Mouse (Mus musculus) kidney, embryonic 15.5 days (tissue): Measurements from ENCODE around the gene Shoc2. TPM values are rescaled to one million over a fixed set of nuclear protein-coding genes. Genes with fewer than 3 reads are reported as not detected.

Experiments used
- ATAC-seq: fragments of 200-750 bp; cut with Nextera tagmentation; replicated peaks from 2 replicates; pipeline ENCODE4 v1.8.0; 2017; ENCODE audit warnings: moderate TSS enrichment; ENCODE audit not compliant: low FRiP score
- H3K27ac ChIP-seq: fragments of 300-500 bp; sonication (generic); 2 replicates; pipeline ENCODE4 v1.5.1; 2015; ENCODE audit warnings: mild to moderate bottlenecking, inconsistent platforms
- H3K27me3 ChIP-seq: fragments of 300-500 bp; sonication (generic); 2 replicates; pipeline ENCODE4 v1.6.1; 2015; ENCODE audit warnings: inconsistent platforms
- H3K36me3 ChIP-seq: fragments of 300-500 bp; sonication (generic); 2 replicates; pipeline ENCODE4 v1.6.1; 2015; ENCODE audit warnings: inconsistent platforms
- H3K4me1 ChIP-seq: fragments of 300-500 bp; sonication (generic); 2 replicates; pipeline ENCODE4 v1.6.1; 2015; ENCODE audit warnings: inconsistent platforms
- H3K4me2 ChIP-seq: fragments of 300-500 bp; sonication (generic); 2 replicates; pipeline ENCODE4 v1.6.1; 2015; ENCODE audit warnings: moderate library complexity, mild to moderate bottlenecking, inconsistent platforms
- H3K4me3 ChIP-seq: fragments of 300-500 bp; sonication (generic); replicated peaks from 2 replicates; pipeline ENCODE4 v1.5.1; 2015; ENCODE audit warnings: mild to moderate bottlenecking, inconsistent platforms
- H3K9ac ChIP-seq: fragments of 300-500 bp; sonication (generic); 2 replicates; pipeline ENCODE4 v1.6.1; 2015; ENCODE audit warnings: mild to moderate bottlenecking, inconsistent platforms
- H3K9me3 ChIP-seq: fragments of 300-500 bp; sonication (generic); replicated peaks from 2 replicates; pipeline ENCODE4 v1.6.1; 2016; ENCODE audit warnings: inconsistent platforms
- WGBS: fragments of 180-500 bp; shearing (Covaris S2); methylation state at CpG from one replicate; pipeline ENCODE4 v1.1.7; 2015; ENCODE audit warnings: mixed read lengths; 5-methylcytosine and 5-hydroxymethylcytosine counted together
- polyA plus RNA-seq: library from polyadenylated mRNA; unstranded; fragments of >200 nt; fragmentation: Nextera tagmentation; extraction: Ambion mirVana; gene quantifications from 2 replicates; pipeline ENCODE4 v1.2.1, GENCODE M21; 2015

The Shoc2 gene
- polyA plus RNA-seq, 1 experiment from 2014 or later: 51.5 TPM

DNA sequence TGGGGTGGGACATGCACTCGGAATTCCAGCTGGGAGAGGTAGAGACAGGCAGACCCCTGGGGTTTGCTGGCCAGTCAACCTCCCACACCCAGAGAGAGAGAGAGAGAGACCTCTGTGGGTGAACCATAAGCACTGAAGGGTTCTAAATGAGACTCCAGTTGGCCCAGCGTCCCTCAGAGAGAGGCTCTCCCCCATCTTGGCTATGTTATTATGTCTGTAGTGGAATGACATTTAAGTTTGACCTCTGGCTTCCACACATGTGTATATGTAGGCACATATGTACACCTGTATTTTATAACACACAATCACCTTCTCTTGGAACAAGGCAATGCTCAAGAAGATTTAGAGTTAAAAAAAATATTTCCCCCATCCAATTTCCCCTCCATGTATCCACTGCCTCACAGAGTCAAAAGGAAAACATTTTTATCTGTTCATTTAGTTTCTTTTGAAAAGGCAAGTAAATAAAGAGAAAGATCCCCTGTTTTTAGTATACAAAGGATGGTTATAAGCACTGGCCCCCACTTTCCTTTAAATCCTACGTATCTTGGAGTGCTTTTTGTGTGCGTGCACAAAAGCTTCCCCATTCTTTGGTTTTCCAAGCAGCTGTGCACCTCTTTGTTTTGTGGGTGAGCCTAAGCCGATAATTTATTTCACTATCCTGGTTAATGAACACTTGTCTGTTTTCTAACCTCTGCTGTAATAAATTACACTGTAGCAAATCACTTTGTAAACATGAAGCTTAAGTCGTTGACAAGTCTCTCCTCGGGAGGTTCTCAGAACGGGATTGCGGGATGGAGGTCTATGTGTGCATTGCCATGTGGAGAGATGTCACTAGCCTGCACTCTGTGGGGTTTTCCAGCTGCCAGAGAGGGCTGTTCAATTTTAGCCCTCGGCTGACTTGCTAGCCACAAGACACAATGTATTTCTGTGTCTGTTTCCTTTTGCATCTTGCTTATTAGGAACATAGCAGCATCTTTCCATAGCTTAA lies 132.6 kb downstream of the Shoc2 start:
- WGBS: 30% methylated on average over 10 of the region's 10 CpGs
- no peak for ATAC-seq
- Histone ChIP-seq H3K9ac (no peak overlapping the region), H3K36me3 (no peaks in the 10 kb centered on the region), H3K4me3 (no peak overlapping the region), H3K4me2 (no peak overlapping the region), H3K9me3 (no peaks in the 10 kb centered on the region), H3K27ac (0 out of 2 replicates have a peak overlapping the region, but pooled peaks have one; percentile 22), H3K4me1 (peaks cover 16% of the 10 kb centered on the region), H3K27me3 (no peaks in the 10 kb centered on the region)

DNA sequence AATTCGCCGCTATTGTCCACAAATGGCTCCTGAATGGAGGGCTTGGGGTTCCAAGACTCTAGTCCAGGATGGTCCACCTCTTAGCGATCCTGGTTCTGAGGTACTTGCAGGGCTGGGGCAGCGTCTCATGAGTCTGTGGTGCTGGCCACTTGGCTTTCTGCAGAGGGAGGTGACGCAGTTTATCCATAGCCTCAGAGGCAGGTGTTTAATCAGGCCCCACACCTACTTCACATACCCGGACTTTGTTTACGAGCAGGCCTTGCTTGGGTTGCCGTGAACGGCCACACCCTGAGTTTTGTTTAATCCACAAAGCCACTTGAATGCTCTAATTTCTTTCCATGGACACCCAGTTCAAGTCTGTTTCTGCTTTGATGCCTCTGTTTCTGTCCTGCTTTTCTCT lies 137.2 kb downstream of the Shoc2 start:
- H3K36me3 ChIP-seq: no peaks in the 10 kb centered on the region
- no peaks in the 10 kb centered on the region for H3K9me3 ChIP-seq
- H3K27ac ChIP-seq: no peak overlapping the region
- peaks cover 10% of the 10 kb centered on the region for H3K4me1 ChIP-seq
- no peak for ATAC-seq
- no peak overlapping the region for H3K9ac ChIP-seq
- 84% methylated on average over 9 of the region's 9 CpGs for WGBS
- H3K4me2 ChIP-seq: no peak overlapping the region
- H3K27me3 ChIP-seq: no peaks in the 10 kb centered on the region
- no peak overlapping the region for H3K4me3 ChIP-seq

DNA sequence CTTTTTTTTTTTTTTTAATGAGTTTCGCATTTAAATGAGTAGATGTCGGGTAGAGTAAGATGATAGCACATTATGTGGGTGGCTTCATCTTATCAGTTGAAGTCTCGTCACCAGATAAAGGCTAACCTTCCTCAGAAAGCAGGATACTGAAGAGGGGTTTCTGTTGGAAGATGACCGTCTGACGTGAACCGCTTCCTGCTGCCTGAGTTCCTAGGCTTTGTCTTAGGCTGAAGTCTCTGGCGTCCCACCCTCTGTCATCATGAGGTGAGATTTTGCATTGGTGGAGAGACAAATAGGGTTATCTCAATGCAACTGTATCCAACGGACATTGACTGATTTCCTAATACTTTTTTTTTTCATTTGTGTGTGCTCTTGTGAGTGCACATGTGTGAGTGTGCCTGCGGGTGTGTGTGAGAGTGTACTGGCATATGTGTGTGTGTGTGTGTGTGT lies 137.6 kb downstream of the Shoc2 start:
- peaks cover 7% of the 10 kb centered on the region for H3K4me1 ChIP-seq
- no peak for ATAC-seq
- H3K4me2 ChIP-seq: no peak overlapping the region
- no peak overlapping the region for H3K4me3 ChIP-seq
- H3K9ac ChIP-seq: no peak overlapping the region
- no peak overlapping the region for H3K27ac ChIP-seq
- WGBS: 87% methylated on average over 9 of the region's 9 CpGs
- H3K27me3 ChIP-seq: no peaks in the 10 kb centered on the region
- no peaks in the 10 kb centered on the region for H3K36me3 ChIP-seq
- H3K9me3 ChIP-seq: no peaks in the 10 kb centered on the region

Other genes with a start within 250 kb of the Shoc2 start
- gene Pdcd4, start 52.1 kb upstream of the Shoc2 start, polyA plus RNA-seq: 122 and 124 TPM in 2 replicates
- gene Bbip1, start 321 bp downstream of the Shoc2 start, polyA plus RNA-seq: 72.3 and 81.5 TPM in 2 replicates
- 0.89 and 1.2 TPM in 2 replicates for gene Adra2a, start 99.8 kb downstream of the Shoc2 start, polyA plus RNA-seq